ENCODE assay signal across 7 mouse cellular contexts in the genomic region with DNA sequence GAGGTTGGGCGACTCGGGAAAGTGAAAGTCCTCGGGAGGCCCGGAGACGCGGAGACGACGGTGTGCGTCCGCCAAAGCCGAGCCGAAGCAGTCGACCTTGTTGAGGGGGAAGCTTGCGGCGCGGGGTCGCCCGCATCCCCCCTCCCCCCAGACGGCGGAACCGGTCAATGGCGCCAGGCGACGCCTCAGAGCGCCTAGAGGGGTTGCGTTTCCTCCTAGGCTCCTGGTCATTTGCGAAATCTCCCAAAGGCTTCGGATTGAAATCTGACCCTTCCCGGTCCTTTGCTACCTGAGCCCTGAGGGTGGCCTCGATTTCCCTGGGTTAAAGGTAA. TPM values are rescaled to one million over a fixed set of nuclear protein-coding genes. Genes with fewer than 3 reads are reported as not detected.
DNase-seq lines count a peak whose midpoint lies in the region; ATAC-seq and TF ChIP-seq lines count a peak whose summit lies in the region.

No protein-coding gene starts in this region.

- DNase-seq in lung, embryonic 14.5 days: no peak
- no peak for DNase-seq in lung, postnatal 10 days
- no peak for DNase-seq in forebrain, embryonic 10.5 days (ENCODE audit: extremely low spot score, low spot score)
- DNase-seq in limb, embryonic 14.5 days (ENCODE audit: low spot score): no peak
- DNase-seq in urinary bladder, postnatal 4 days (ENCODE audit: low spot score in 2 of 2): no peak
- DNase-seq in left cerebral cortex, postnatal 25 days (ENCODE audit: low spot score in 2 of 2): no peak

- H3K27me3 ChIP-seq in lung, embryonic 14.5 days (ENCODE audit: insufficient read depth, low read length): no peaks in the 10 kb centered on the region
- no peaks in the 10 kb centered on the region for H3K27me3 ChIP-seq in forebrain, embryonic 10.5 days (ENCODE audit: poor library complexity, severe bottlenecking)
- H3K27me3 ChIP-seq in limb, embryonic 14.5 days (ENCODE audit: control insufficient read depth, insufficient read depth, low read length): no peaks in the 10 kb centered on the region
- H3K27me3 ChIP-seq in small intestine, adult 2 months (ENCODE audit: control insufficient read depth, insufficient read depth, low read length): no peaks in the 10 kb centered on the region

- peak overlapping the region; percentile 99 for H3K27ac ChIP-seq in lung, embryonic 14.5 days (ENCODE audit: low read depth)
- H3K27ac ChIP-seq in forebrain, embryonic 10.5 days: peak overlapping the region; percentile 99
- H3K27ac ChIP-seq in limb, embryonic 14.5 days (replicated peaks; ENCODE audit: low read depth, low read length): peak overlapping the region; percentile 99
- peak overlapping the region; percentile 98 for H3K27ac ChIP-seq in small intestine, adult 2 months (ENCODE audit: insufficient read depth, low read depth, low read length)

- H3K9ac ChIP-seq in lung, embryonic 14.5 days: peak overlapping the region; percentile 89
- H3K9ac ChIP-seq in limb, embryonic 14.5 days (ENCODE audit: low read depth, low read length, severe bottlenecking): peak overlapping the region; percentile 100

- TF ChIP-seq CTCF in lung, embryonic 14.5 days (IDR thresholded peaks at IDR 0.05; ENCODE audit: low read depth): no peak
- TF ChIP-seq CTCF in small intestine, adult 2 months (IDR thresholded peaks at IDR 0.05; ENCODE audit: extremely low read depth, insufficient read length, insufficient replicate concordance, low read depth, low read length): no peak

- peak overlapping the region; percentile 96 for H3K4me3 ChIP-seq in lung, embryonic 14.5 days (ENCODE audit: low read depth, low read length)
- peak overlapping the region; percentile 91 for H3K4me3 ChIP-seq in forebrain, embryonic 10.5 days
- H3K4me3 ChIP-seq in limb, embryonic 14.5 days (replicated peaks; ENCODE audit: low read length): peak overlapping the region; percentile 96
- peak overlapping the region; percentile 98 for H3K4me3 ChIP-seq in small intestine, adult 2 months (ENCODE audit: low read depth, low read length)

- under 1% methylated on average over 30 of the region's 30 CpGs for WGBS in lung, embryonic 14.5 days
- under 1% methylated on average over 30 of the region's 30 CpGs for WGBS in forebrain, embryonic 10.5 days
- under 1% methylated on average over 30 of the region's 30 CpGs for WGBS in limb, embryonic 14.5 days
- under 1% methylated on average over 30 of the region's 30 CpGs for WGBS in small intestine, adult 2 months

- peak; percentile 12; the same call in 1 of the 2 replicates for ATAC-seq in lung, embryonic 14.5 days (ENCODE audit: insufficient read depth)
- no peak for ATAC-seq in limb, embryonic 14.5 days (ENCODE audit: low FRiP score, low read depth)

- H3K4me1 ChIP-seq in lung, embryonic 14.5 days (ENCODE audit: insufficient read depth): peaks cover 7% of the 10 kb centered on the region; the same call in 1 of the 2 replicates
- peaks cover 34% of the 10 kb centered on the region for H3K4me1 ChIP-seq in forebrain, embryonic 10.5 days
- peaks cover 7% of the 10 kb centered on the region for H3K4me1 ChIP-seq in limb, embryonic 14.5 days (ENCODE audit: control insufficient read depth, insufficient read depth, low read length)
- H3K4me1 ChIP-seq in small intestine, adult 2 months (ENCODE audit: control insufficient read depth, insufficient read depth, insufficient read length, low read length): peaks cover 10% of the 10 kb centered on the region; the same call in 1 of the 2 replicates

- no peaks in the 10 kb centered on the region for H3K9me3 ChIP-seq in lung, embryonic 14.5 days (ENCODE audit: low read depth, low read length)
- H3K9me3 ChIP-seq in forebrain, embryonic 10.5 days: no peaks in the 10 kb centered on the region
- H3K9me3 ChIP-seq in limb, embryonic 14.5 days (ENCODE audit: control insufficient read depth, low read length): no peaks in the 10 kb centered on the region

- TF ChIP-seq POLR2A in limb, embryonic 14.5 days (IDR thresholded peaks at IDR 0.05; ENCODE audit: borderline replicate concordance, extremely low read depth, insufficient read depth, insufficient read length): no peak
- peak; percentile 93; the same call in 1 of the 2 replicates for TF ChIP-seq POLR2A in small intestine, adult 2 months (IDR thresholded peaks at IDR 0.05; ENCODE audit: low read depth, low read length)

- intact Hi-C loops in left cerebral cortex, postnatal 25 days (cut with DNase I): loop anchor here (2.0 kb wide), 1 partner anchor 17 kb away; no protein-coding TSS in a partner anchor

- H3K36me3 ChIP-seq in lung, embryonic 14.5 days (ENCODE audit: insufficient read depth): peaks cover 23% of the 10 kb centered on the region; the same call in 1 of the 2 replicates
- peaks cover 26% of the 10 kb centered on the region for H3K36me3 ChIP-seq in forebrain, embryonic 10.5 days (replicated peaks)
- peaks cover 20% of the 10 kb centered on the region for H3K36me3 ChIP-seq in limb, embryonic 14.5 days (ENCODE audit: control insufficient read depth, insufficient read depth, low read length)
- H3K36me3 ChIP-seq in small intestine, adult 2 months (ENCODE audit: control insufficient read depth, insufficient read depth, low read length): peaks cover 3% of the 10 kb centered on the region; the same call in 1 of the 2 replicates

- peak overlapping the region; percentile 98 for H3K4me2 ChIP-seq in lung, embryonic 14.5 days
- H3K4me2 ChIP-seq in limb, embryonic 14.5 days (replicated peaks; ENCODE audit: low read depth, low read length, severe bottlenecking): peak overlapping the region; percentile 94

RNA-seq across cellular contexts. Expression of gene Zfp36l1, which starts 3.0 kb away (rescaled TPM):
- polyA plus RNA-seq in lung, embryonic 14.5 days (2014; fragmentation: Nextera tagmentation; extraction: Ambion mirVana): 190 and 192 TPM in 2 replicates
- polyA plus RNA-seq in forebrain, embryonic 10.5 days (2016; fragmentation: Nextera tagmentation; extraction: Ambion mirVana): 121 and 129 TPM in 2 replicates
- 245 and 413 TPM in 2 replicates for polyA plus RNA-seq in limb, embryonic 14.5 days (2012; rRNA removed)
- polyA plus RNA-seq in limb, embryonic 14.5 days (2014; fragmentation: Nextera tagmentation; extraction: Ambion mirVana): 195 and 209 TPM in 2 replicates
- 60.1 and 118 TPM in 2 replicates for polyA plus RNA-seq in small intestine, adult 2 months (2012; rRNA removed)
- 10 to 100 TPM; 35.3 to 42.8 TPM for total RNA-seq in left cerebral cortex, postnatal 25 days (2021)
